Mouse (Mus musculus) forebrain, embryonic 16.5 days (tissue): ENCODE data around the gene Gm17542. TPM values are rescaled to one million over a fixed set of nuclear protein-coding genes. Genes with fewer than 3 reads are reported as not detected.
"Not testable (repeated sequence)": the region's sequence is repeated elsewhere in the genome, so short reads cannot be mapped to it uniquely, and the experiment has no call there.

Experiments
- ATAC-seq: fragments of 200-750 bp; cut with Nextera tagmentation; 2 replicates; pipeline ENCODE4 v1.8.0; 2017; ENCODE audit warnings: mild to moderate bottlenecking, moderate library complexity
- H3K27ac ChIP-seq: fragments of 300-500 bp; sonication (generic); 2 replicates; pipeline ENCODE4 v1.5.1; 2014; ENCODE audit warnings: low read length, control low read depth
- H3K27me3 ChIP-seq: fragments of 300-500 bp; sonication (generic); replicated peaks from 2 replicates; pipeline ENCODE4 v1.6.1; 2014; ENCODE audit warnings: low read length; ENCODE audit not compliant: control insufficient read depth, insufficient read depth
- H3K36me3 ChIP-seq: fragments of 300-500 bp; sonication (generic); 2 replicates; pipeline ENCODE4 v1.6.1; 2014; ENCODE audit not compliant: control insufficient read depth, insufficient read depth
- H3K4me1 ChIP-seq: fragments of 300-500 bp; sonication (generic); replicated peaks from 2 replicates; pipeline ENCODE4 v1.6.1; 2014; ENCODE audit warnings: low read length; ENCODE audit not compliant: control insufficient read depth, insufficient read depth
- H3K4me2 ChIP-seq: fragments of 300-500 bp; sonication (generic); 2 replicates; pipeline ENCODE4 v1.6.1; 2014; ENCODE audit warnings: mild to moderate bottlenecking, low read length, control low read depth
- H3K4me3 ChIP-seq: fragments of 300-500 bp; sonication (generic); replicated peaks from 2 replicates; pipeline ENCODE4 v1.5.1; 2014; ENCODE audit warnings: mild to moderate bottlenecking, low read length, control low read depth
- H3K9ac ChIP-seq: fragments of 300-500 bp; sonication (generic); replicated peaks from 2 replicates; pipeline ENCODE4 v1.6.1; 2014; ENCODE audit warnings: low read depth, low read length, control low read depth
- H3K9me3 ChIP-seq: fragments of 300-500 bp; sonication (generic); 2 replicates; pipeline ENCODE4 v1.6.1; 2016; ENCODE audit warnings: low read length; ENCODE audit not compliant: control insufficient read depth
- WGBS: fragments of 180-500 bp; shearing (Covaris S2); extraction: QIAGEN DNeasy Blood & Tissue Kit; methylation state at CpG from one replicate; pipeline ENCODE4 v1.1.7; 2014; 5-methylcytosine and 5-hydroxymethylcytosine counted together
- polyA plus RNA-seq: library from polyadenylated mRNA; unstranded; fragments of >200 nt; fragmentation: Nextera tagmentation; extraction: Ambion mirVana; gene quantifications from 2 replicates; pipeline ENCODE4 v1.2.1, GENCODE M21; 2015

The Gm17542 gene
- not detected in 2 replicates for polyA plus RNA-seq

DNA sequence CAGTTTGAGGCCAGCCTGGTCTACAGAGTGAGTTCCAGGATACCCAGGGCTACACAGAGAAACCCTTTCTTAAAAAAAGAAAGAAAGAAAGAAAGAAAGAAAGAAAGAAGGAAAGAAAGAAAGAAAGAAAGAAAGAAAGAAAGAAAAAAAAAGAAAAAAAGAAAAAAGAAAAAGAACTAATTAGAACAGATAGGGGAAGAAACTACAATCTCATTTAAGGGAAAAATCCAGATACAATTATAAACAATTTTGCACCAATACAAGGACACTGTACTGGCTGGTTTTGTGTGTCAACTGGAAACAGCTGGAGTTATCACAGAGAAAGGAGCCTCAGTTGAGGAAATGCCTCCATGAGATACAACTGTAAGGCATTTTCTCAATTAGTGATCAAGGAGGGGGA, at the start of gene Gm17542:
Gm17542 (minus strand) TSS at position 101 of the 400 bp plus-strand sequence.
- not testable (repeated sequence) for H3K4me3 ChIP-seq, H3K4me1 ChIP-seq, H3K9me3 ChIP-seq, H3K9ac ChIP-seq, H3K27ac ChIP-seq, H3K4me2 ChIP-seq, H3K36me3 ChIP-seq, ATAC-seq, H3K27me3 ChIP-seq

DNA sequence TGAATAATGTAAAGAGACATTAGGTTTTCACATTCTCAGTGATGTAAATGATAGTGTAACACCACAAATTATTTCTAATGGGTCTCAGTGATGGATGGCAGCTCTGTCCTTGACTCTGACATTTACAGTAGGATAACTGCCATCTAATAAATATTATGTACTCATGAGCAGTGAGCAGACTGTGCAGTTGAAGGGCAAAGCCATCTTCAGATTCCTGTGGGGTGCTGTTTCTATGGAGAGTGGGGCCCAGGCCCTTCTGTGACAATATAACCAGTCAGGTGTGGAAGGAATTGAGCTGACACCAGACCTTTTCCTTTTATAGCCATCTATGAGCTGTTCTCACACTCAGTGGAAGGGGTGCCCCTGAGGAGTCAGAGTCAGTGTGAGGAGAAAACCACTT, 21.8 kb upstream of the Gm17542 start:
- Histone ChIP-seq H3K9me3 (no peaks in the 10 kb centered on the region), H3K27me3 (no peaks in the 10 kb centered on the region), H3K9ac (no peak overlapping the region), H3K36me3 (no peaks in the 10 kb centered on the region), H3K4me1 (no peaks in the 10 kb centered on the region), H3K4me3 (no peak overlapping the region), H3K27ac (no peak overlapping the region), H3K4me2 (no peak overlapping the region)
- no peak; the same call in 1 of the 2 replicates for ATAC-seq

DNA sequence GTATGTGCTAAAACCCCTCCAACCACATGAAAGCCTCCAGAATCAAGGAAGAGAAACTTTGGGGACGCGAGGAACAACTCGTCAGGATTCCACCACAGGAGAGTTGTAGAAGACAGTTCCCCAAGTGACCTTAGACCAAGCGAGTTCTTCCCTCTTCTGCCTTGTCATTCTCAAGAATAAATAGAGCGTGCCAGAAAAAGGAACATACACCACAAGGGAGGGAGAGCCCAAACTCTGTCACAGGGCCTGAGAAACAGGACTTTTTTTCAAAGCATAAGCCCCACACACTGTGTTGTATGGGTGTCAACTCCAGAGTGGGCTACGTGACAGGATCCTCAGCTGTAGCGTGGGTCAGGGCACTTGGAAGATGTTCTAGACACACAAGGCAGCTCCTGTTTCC, 20.1 kb upstream of the Gm17542 start:
- Histone ChIP-seq H3K9ac (no peak overlapping the region), H3K4me2 (no peak overlapping the region), H3K27ac (no peak overlapping the region), H3K27me3 (no peaks in the 10 kb centered on the region), H3K36me3 (no peaks in the 10 kb centered on the region), H3K9me3 (no peaks in the 10 kb centered on the region), H3K4me3 (no peak overlapping the region), H3K4me1 (no peaks in the 10 kb centered on the region)
- ATAC-seq = no peak
- WGBS = 90% methylated on average over 7 of the region's 7 CpGs

DNA sequence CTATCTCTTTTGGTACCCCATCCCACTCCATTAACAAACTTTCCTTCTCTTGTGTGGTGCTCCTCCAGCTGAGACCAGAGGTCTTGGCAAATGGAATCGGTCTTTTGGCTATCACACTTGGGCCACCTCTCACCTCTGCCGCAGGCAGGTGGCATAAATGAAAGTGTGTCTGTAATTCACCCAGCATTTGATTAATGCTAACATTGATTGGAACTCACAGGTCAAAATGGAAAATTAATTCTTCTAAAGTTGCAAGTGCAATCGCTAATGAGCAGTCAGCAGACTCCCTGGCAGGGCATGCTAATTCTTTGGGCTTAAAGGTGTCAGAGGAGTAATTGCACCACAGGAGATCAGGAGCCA, 3.2 kb downstream of the Gm17542 start:
- H3K9ac ChIP-seq = no peak overlapping the region
- WGBS = 43% methylated on average over 3 of the region's 3 CpGs
- no peaks in the 10 kb centered on the region for H3K9me3 ChIP-seq
- H3K4me3 ChIP-seq = peak overlapping the region; percentile 5; the same call in 1 of the 2 replicates
- no peaks in the 10 kb centered on the region for H3K27me3 ChIP-seq
- peaks cover 10% of the 10 kb centered on the region; the same call in 1 of the 2 replicates for H3K4me1 ChIP-seq
- ATAC-seq = 0 out of 2 replicates have a peak, but pooled peaks have one; percentile 23
- H3K27ac ChIP-seq = no peak overlapping the region
- peak overlapping the region; percentile 50; the same call in 1 of the 2 replicates for H3K4me2 ChIP-seq
- H3K36me3 ChIP-seq = no peaks in the 10 kb centered on the region

DNA sequence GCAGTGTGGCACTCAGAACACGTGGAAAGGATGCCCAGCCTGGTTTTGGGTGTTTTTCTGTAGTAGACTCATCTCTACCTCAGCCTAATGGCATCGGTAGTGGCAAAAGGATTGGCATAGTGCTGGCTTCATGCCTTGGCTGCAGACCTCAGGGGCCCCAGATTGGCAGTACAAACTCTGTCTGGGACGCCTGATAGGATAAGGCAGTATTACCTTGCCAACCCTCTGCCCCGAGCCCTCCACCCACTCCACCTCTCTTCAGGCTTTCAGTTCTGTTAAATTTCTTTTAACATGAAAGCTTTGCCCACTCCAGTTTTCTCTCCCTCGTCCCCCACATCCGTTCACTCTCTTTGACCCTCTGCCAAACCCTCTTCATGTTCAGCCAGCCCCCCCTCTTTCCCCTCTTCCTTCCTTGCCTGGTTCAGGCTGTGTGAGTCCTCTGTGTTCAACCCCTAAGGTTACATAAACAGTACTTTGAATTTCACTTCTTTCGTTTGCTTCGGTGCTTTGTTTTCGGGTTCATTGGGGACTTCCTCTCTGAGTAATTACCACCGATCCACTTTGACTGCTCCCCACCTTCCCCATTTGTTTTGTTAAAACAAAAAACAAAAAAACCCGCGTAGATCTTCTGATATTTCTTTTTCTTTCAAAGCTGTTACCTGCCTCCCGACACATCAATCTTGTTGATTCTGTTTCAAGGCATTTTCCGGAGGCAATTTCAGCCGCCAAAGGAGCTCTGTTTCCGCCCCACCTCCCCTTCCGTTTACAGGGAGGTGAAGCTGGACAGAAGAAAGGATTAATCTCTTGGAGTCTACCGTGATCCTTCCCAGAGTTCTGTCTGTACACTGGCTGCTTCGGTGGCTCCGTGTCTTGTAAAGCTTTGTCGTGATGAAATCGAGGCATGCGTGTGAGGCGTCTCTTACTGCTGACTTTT, 3.9 kb downstream of the Gm17542 start:
- 32% methylated on average over 24 of the region's 24 CpGs for WGBS
- peak overlapping the region; percentile 5; the same call in 1 of the 2 replicates for H3K4me3 ChIP-seq

DNA sequence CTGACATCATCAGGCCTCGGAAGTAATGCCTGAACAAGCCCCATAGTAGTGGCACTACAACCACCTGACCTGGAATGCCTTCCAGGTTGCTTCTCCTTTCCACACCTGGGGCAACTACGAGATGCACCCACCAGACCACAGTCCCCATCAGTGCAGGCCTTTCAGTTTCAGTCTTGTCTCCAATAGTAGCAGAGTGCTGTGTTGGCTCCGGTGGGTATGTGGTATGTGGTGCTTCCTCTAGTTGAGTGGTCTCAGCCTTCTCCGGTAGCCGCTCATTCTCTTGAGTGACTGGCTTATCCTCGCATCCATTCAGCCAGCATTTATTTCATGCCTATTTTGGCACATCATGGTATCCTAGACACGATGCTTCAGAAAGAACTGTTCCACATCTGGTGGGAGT, 4.8 kb downstream of the Gm17542 start:
- H3K36me3 ChIP-seq = no peaks in the 10 kb centered on the region
- 91% methylated on average over 7 of the region's 7 CpGs for WGBS
- H3K4me2 ChIP-seq = no peak overlapping the region
- no peaks in the 10 kb centered on the region for H3K27me3 ChIP-seq
- H3K4me3 ChIP-seq = no peak overlapping the region
- ATAC-seq = no peak
- no peak overlapping the region for H3K9ac ChIP-seq
- no peaks in the 10 kb centered on the region for H3K9me3 ChIP-seq
- peaks cover 10% of the 10 kb centered on the region; the same call in 1 of the 2 replicates for H3K4me1 ChIP-seq
- no peak overlapping the region for H3K27ac ChIP-seq

More for the DNA sequence above, 3.9 kb downstream of the Gm17542 start:
- Histone ChIP-seq H3K36me3 (no peaks in the 10 kb centered on the region), H3K9ac (0 out of 2 replicates have a peak overlapping the region, but pooled peaks have one; percentile 15), H3K9me3 (no peaks in the 10 kb centered on the region), H3K27me3 (no peaks in the 10 kb centered on the region), H3K27ac (no peak overlapping the region), H3K4me1 (peaks cover 10% of the 10 kb centered on the region; the same call in 1 of the 2 replicates), H3K4me2 (peak overlapping the region; percentile 50)
- ATAC-seq = peak; percentile 23; the same call in 1 of the 2 replicates

DNA sequence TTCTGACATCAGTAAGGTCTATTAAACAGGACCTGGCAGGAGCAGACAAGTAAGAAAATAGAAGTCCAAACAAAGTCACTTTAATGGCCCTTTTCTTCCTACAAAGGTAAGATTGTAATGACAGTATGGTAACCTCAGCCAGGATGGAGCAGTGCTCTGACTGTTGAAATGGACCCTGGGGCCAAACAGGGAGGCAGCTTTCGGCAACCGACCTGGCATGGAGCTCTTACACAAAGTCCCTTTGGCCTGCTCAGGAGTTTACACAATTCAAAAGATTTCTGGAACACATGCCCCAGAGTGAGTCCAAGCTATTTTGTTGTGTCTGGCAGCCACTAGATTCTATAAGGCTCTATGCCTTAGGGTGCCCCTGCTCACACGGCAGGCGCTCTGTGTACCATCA, 9.0 kb downstream of the Gm17542 start:
- no peaks in the 10 kb centered on the region for H3K36me3 ChIP-seq
- no peak overlapping the region for H3K9ac ChIP-seq
- no peak overlapping the region for H3K27ac ChIP-seq
- H3K27me3 ChIP-seq = no peaks in the 10 kb centered on the region
- H3K4me2 ChIP-seq = no peak overlapping the region
- ATAC-seq = no peak
- 83% methylated on average over 4 of the region's 4 CpGs for WGBS
- H3K4me1 ChIP-seq = peaks cover 4% of the 10 kb centered on the region; the same call in 1 of the 2 replicates
- H3K9me3 ChIP-seq = no peaks in the 10 kb centered on the region
- no peak overlapping the region for H3K4me3 ChIP-seq

DNA sequence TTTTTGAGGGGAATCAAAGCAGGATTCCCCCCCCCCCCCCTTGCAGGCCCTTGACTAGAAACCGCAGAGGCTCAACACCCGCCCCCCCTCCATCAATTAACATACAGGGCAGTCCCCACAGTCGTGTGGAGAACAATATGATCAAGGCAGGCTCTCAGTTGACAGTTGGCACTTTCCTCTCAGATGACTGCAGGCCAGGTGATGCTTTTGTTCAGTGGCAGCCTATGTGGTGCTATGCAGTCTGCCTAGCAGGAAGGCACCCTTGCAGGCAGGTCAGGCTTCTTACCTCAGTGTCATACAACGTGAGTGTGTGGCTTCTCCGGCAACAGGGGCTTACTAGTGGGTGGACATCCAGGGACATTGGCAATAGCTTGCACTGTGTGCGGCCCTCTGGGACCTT, 17.4 kb downstream of the Gm17542 start:
- Histone ChIP-seq H3K27me3 (no peaks in the 10 kb centered on the region), H3K4me3 (no peak overlapping the region), H3K36me3 (no peaks in the 10 kb centered on the region), H3K4me2 (no peak overlapping the region), H3K9me3 (no peaks in the 10 kb centered on the region), H3K27ac (no peak overlapping the region), H3K4me1 (peaks cover 3% of the 10 kb centered on the region), H3K9ac (no peak overlapping the region)
- WGBS = 41% methylated on average over 6 of the region's 6 CpGs
- ATAC-seq = no peak

DNA sequence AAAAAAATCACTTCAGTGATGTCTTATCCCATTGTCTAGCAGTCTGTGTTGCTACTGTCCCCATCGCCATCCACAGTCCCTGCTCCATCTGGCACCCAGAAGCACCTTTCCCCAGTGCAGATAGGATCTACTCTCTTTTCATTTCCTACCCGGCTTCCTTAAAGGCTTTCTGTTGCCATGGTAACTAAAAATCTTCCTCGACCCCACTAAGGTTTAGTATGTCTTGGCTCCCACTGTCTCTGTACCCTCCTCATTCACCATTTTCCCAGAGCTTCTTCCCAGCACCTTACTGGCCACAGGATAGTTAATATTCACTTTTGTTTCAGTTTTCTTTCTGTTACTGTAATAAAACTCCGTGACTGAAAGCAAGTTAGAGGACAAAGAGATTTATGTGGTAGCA, 17.9 kb downstream of the Gm17542 start:
- H3K27ac ChIP-seq = no peak overlapping the region
- H3K9ac ChIP-seq = no peak overlapping the region
- H3K4me3 ChIP-seq = no peak overlapping the region
- H3K27me3 ChIP-seq = no peaks in the 10 kb centered on the region
- no peak overlapping the region for H3K4me2 ChIP-seq
- peak; percentile 47 for ATAC-seq
- H3K4me1 ChIP-seq = peaks cover 3% of the 10 kb centered on the region
- H3K9me3 ChIP-seq = no peaks in the 10 kb centered on the region
- H3K36me3 ChIP-seq = no peaks in the 10 kb centered on the region
- WGBS = 21% methylated on average over 4 of the region's 4 CpGs
